Mouse (Mus musculus): Measurements from ENCODE around the gene Cryba4.

Gene Cryba4

GRCm38 (mm10) chr5:112266011-112266777 lies 13.9 kb upstream of the Cryba4 start:
- WGBS, result 75% methylated on average over 9 of the region's 9 CpGs

GRCm38 (mm10) chr5:112265515-112265914 lies 13.2 kb upstream of the Cryba4 start:
- 45% methylated on average over 10 of the region's 10 CpGs for WGBS

GRCm38 (mm10) chr5:112265110-112265509 lies 12.8 kb upstream of the Cryba4 start:
- 85% methylated on average over 5 of the region's 5 CpGs for WGBS

- 71% methylated on average over 7 of the region's 7 CpGs for WGBS
Observed at GRCm38 (mm10) chr5:112264099-112264498, 11.8 kb upstream of the Cryba4 start.

GRCm38 (mm10) chr5:112260818-112261217 lies 8.5 kb upstream of the Cryba4 start:
- 84% methylated on average over 3 of the region's 3 CpGs for WGBS

GRCm38 (mm10) chr5:112259862-112260650 lies 7.7 kb upstream of the Cryba4 start:
- WGBS, result 83% methylated on average over 16 of the region's 16 CpGs

GRCm38 (mm10) chr5:112257896-112258295 lies 5.6 kb upstream of the Cryba4 start:
- 92% methylated on average over 3 of the region's 3 CpGs for WGBS

GRCm38 (mm10) chr5:112256457-112256856 lies 4.1 kb upstream of the Cryba4 start:
- 63% methylated on average over 9 of the region's 9 CpGs for WGBS

- 52% methylated on average over 3 of the region's 3 CpGs for WGBS
Observed at GRCm38 (mm10) chr5:112255426-112255825, 3.1 kb upstream of the Cryba4 start, which contains the start of gene Crybb1. Gene Crybb1, plus strand, starts transcription at chr5:112255815.

- 46% methylated on average over 7 of the region's 7 CpGs for WGBS
Observed at GRCm38 (mm10) chr5:112254282-112254806, 2.0 kb upstream of the Cryba4 start.

GRCm38 (mm10) chr5:112253169-112253568 lies 851 bp upstream of the Cryba4 start:
- WGBS, result 56% methylated on average over 8 of the region's 8 CpGs

GRCm38 (mm10) chr5:112249106-112249505 lies 3.2 kb downstream of the Cryba4 start:
- 93% methylated on average over 11 of the region's 11 CpGs for WGBS

GRCm38 (mm10) chr5:112247399-112247798 lies 4.9 kb downstream of the Cryba4 start:
- 56% methylated on average over 8 of the region's 8 CpGs for WGBS

- 68% methylated on average over 8 of the region's 8 CpGs for WGBS
Observed at GRCm38 (mm10) chr5:112244890-112245615, 7.3 kb downstream of the Cryba4 start.

- 71% methylated on average over 1 of the region's 1 CpGs for WGBS
Observed at GRCm38 (mm10) chr5:112244275-112244562, 8.1 kb downstream of the Cryba4 start.

GRCm38 (mm10) chr5:112243539-112244274 lies 8.6 kb downstream of the Cryba4 start:
- WGBS, result 73% methylated on average over 10 of the region's 10 CpGs

GRCm38 (mm10) chr5:112243041-112243440 lies 9.3 kb downstream of the Cryba4 start:
- WGBS, result 62% methylated on average over 5 of the region's 5 CpGs

GRCm38 (mm10) chr5:112242361-112242778 lies 9.9 kb downstream of the Cryba4 start:
- WGBS, result 48% methylated on average over 5 of the region's 5 CpGs

GRCm38 (mm10) chr5:112241849-112242248 lies 10.5 kb downstream of the Cryba4 start:
- WGBS, result 52% methylated on average over 2 of the region's 2 CpGs

GRCm38 (mm10) chr5:112240761-112241160 lies 11.6 kb downstream of the Cryba4 start:
- 3% methylated on average over 10 of the region's 10 CpGs for WGBS

GRCm38 (mm10) chr5:112238781-112239482 lies 13.4 kb downstream of the Cryba4 start:
- 43% methylated on average over 3 of the region's 3 CpGs for WGBS

Data from cerebral cortex, adult 2 months (tissue).